Mouse (Mus musculus) heart, adult 2 months (tissue): ENCODE data around the gene Arl3. TPM values are rescaled to one million over a fixed set of nuclear protein-coding genes. Genes with fewer than 3 reads are reported as not detected.

ENCODE experiments used
- DNase-seq, 2 experiments: peaks; one replicate each; pipeline ENCODE4 v3.0.0; 2021
- H3K27ac ChIP-seq: fragments of 200-600 bp; 2 replicates; pipeline ENCODE4 v1.8.1; 2022
- H3K27me3 ChIP-seq: fragments of 200-500 bp; 2 replicates; pipeline ENCODE4 v1.6.1; 2012; ENCODE audit warnings: mild to moderate bottlenecking, low read length, inconsistent platforms, mixed read lengths; ENCODE audit not compliant: control insufficient read depth, insufficient read depth
- H3K36me3 ChIP-seq: fragments of 200-500 bp; 2 replicates; pipeline ENCODE4 v1.6.1; 2012; ENCODE audit warnings: low read length, inconsistent platforms; ENCODE audit not compliant: control insufficient read depth, insufficient read depth
- H3K4me1 ChIP-seq: fragments of 200-500 bp; 2 replicates; pipeline ENCODE4 v1.6.1; 2011; ENCODE audit warnings: low read length; ENCODE audit not compliant: control insufficient read depth, insufficient read depth
- H3K4me3 ChIP-seq: fragments of 200-600 bp; 2 replicates; pipeline ENCODE4 v1.8.1; 2022
- H3K79me2 ChIP-seq: fragments of 200-500 bp; replicated peaks from 2 replicates; pipeline ENCODE4 v1.6.1; 2012; ENCODE audit warnings: mild to moderate bottlenecking, inconsistent platforms, low read length, moderate library complexity, mixed read lengths; ENCODE audit not compliant: control insufficient read depth, insufficient read depth
- H3K9ac ChIP-seq: fragments of 200-500 bp; 2 replicates; pipeline ENCODE4 v1.6.1; 2012; ENCODE audit warnings: low read depth, mild to moderate bottlenecking, control low read depth, inconsistent platforms, low read length, mixed read lengths
- CTCF ChIP-seq: fragments of 200-600 bp; IDR thresholded peaks from 2 replicates; pipeline ENCODE4 v1.8.1; 2022; ENCODE audit warnings: antibody characterized with exemption, mild to moderate bottlenecking, moderate library complexity
- EP300 ChIP-seq: fragments of 200-500 bp; IDR thresholded peaks from 2 replicates; pipeline ENCODE4 v1.6.1; 2011; ENCODE audit warnings: low read depth, low read length, control low read depth; ENCODE audit not compliant: insufficient read depth
- POLR2A ChIP-seq: fragments of 200-500 bp; IDR thresholded peaks from 2 replicates; pipeline ENCODE4 v1.6.1; 2011; ENCODE audit warnings: mild to moderate bottlenecking, low read depth, low read length, control low read depth; ENCODE audit not compliant: insufficient read depth
- WGBS: fragments of 180-500 bp; shearing (Covaris S2); methylation state at CpG from one replicate; pipeline ENCODE4 v1.1.7; 2018; 5-methylcytosine and 5-hydroxymethylcytosine counted together
- intact Hi-C: fragments of 180-260 bp; cut with DNase I; formaldehyde crosslinking; loops from one replicate; pipeline ENCODE4 v1.15.1; 2025
- polyA plus RNA-seq: library from polyadenylated mRNA; depleted of rRNA; stranded (reverse); fragments of >200 nt; gene quantifications from 2 replicates; pipeline ENCODE4 v1.2.3, GENCODE M21; 2012
- total RNA-seq, 2 experiments: library from RNA; stranded (reverse); gene quantifications; 2 replicates each; pipeline ENCODE4 v1.2.3; 2021

The Arl3 gene
- total and polyA plus RNA-seq, 3 experiments = 36.1 to 43.4 (median 38.3) TPM

DNA sequence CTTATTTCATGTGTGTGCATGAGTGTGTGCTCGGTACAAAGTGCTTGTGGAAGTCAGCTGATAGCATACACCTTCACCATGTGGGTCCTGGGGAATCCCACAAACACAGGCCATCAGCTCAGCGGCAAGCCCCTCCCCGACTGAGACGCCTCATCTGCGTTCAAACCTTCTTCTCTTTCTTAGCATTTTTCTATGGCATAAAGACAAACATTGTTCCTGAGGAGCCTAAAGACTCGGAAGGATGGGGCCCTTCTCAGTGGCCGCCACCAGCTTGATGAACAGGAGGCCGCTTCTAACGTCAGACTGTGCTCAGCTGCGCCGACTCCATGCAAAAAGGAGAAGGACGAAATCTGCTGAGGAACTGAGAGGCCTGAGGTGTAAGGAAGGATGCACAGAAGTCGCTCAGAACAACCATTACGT is 8.9 kb downstream of the Arl3 start:
- Histone ChIP-seq H3K4me1 (peaks cover 4% of the 10 kb centered on the region), H3K9ac (no peak overlapping the region), H3K79me2 (no peaks in the 10 kb centered on the region), H3K27me3 (no peaks in the 10 kb centered on the region), H3K36me3 (no peaks in the 10 kb centered on the region), H3K27ac (no peak overlapping the region; the same call in 1 of the 2 replicates), H3K4me3 (no peak overlapping the region)
- intact Hi-C loops = no loop called here
- WGBS = 82% methylated on average over 14 of the region's 14 CpGs
- TF ChIP-seq CTCF = no peak
- no peak for TF ChIP-seq EP300
- TF ChIP-seq POLR2A = no peak
- no peak for DNase-seq

DNA sequence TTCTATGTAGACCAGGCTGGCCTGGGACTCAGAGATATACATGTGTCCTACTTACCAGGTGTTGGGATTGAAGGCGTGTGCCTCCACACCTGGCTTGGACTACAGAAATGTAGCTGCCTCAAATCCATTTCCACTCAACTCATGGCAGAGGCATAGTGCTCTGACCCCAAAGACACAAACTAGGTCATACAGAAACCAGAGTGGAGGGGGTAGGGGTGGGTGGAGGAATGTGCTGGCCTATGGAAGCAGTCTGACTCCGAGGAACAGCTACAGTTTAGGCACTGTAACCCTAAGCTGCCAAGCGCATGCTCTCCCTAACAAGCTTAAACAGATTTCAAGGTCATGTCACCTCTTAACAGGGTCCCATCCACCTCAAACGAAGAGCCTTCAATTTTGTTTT is 9.4 kb downstream of the Arl3 start:
- Histone ChIP-seq H3K27me3 (no peaks in the 10 kb centered on the region), H3K9ac (no peak overlapping the region), H3K36me3 (no peaks in the 10 kb centered on the region), H3K79me2 (no peaks in the 10 kb centered on the region), H3K4me3 (no peak overlapping the region), H3K4me1 (peaks cover 4% of the 10 kb centered on the region), H3K27ac (peak overlapping the region; percentile 63)
- intact Hi-C loops = no loop called here
- 70% methylated on average over 4 of the region's 4 CpGs for WGBS
- no peak for DNase-seq
- TF ChIP-seq POLR2A (no peak), EP300 (no peak), CTCF (no peak)

GRCm38 (mm10) chr19:46562581-46563515 is 10.2 kb downstream of the Arl3 start:
- peaks cover 4% of the 10 kb centered on the region for H3K4me1 ChIP-seq
- intact Hi-C loops = no loop called here
- no peaks in the 10 kb centered on the region for H3K27me3 ChIP-seq
- H3K79me2 ChIP-seq = no peaks in the 10 kb centered on the region
- H3K4me3 ChIP-seq = no peak overlapping the region
- peak overlapping the region; percentile 63 for H3K27ac ChIP-seq
- peak in 1 of 2 experiments; percentile 62 for DNase-seq
- no peaks in the 10 kb centered on the region for H3K36me3 ChIP-seq
- no peak overlapping the region for H3K9ac ChIP-seq
- TF ChIP-seq EP300 (0 out of 2 replicates have a peak, but pooled peaks have one; percentile 34), CTCF (no peak)
- WGBS = 71% methylated on average over 14 of the region's 14 CpGs

DNA sequence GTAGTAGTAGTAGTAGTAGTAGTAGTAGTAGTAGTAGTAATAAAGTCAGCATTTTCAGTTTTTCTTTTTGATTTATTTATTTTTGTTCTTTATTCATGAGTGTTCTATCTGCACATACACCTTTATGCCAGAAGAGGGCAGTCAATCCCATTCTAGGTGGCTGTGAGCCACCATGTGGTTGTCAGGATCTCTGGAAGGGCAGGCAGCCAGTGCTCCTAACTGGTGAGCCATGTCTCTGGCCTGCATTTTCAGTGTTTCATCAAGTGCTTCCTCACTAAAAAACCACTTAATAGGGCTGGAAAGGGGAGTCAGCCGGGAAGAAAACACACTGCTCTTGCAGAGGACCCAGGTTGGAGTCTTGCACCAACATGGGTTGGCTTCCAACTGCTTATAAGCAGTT is 10.9 kb downstream of the Arl3 start:
- intact Hi-C loops = no loop called here
- peak; percentile 93 for TF ChIP-seq CTCF
- TF ChIP-seq EP300 = peak; percentile 48; the same call in 1 of the 2 replicates
- TF ChIP-seq POLR2A = no peak
- no peaks in the 10 kb centered on the region for H3K79me2 ChIP-seq
- H3K9ac ChIP-seq = no peak overlapping the region
- peak; percentile 62 to 67 for DNase-seq
- H3K27ac ChIP-seq = peak overlapping the region; percentile 63
- WGBS = 29% methylated on average over 1 of the region's 1 CpGs
- H3K4me3 ChIP-seq = no peak overlapping the region
- no peaks in the 10 kb centered on the region for H3K27me3 ChIP-seq
- peaks cover 4% of the 10 kb centered on the region for H3K4me1 ChIP-seq
- H3K36me3 ChIP-seq = no peaks in the 10 kb centered on the region

- intact Hi-C loops = no loop called here
- no peaks in the 10 kb centered on the region for H3K27me3 ChIP-seq
- no peak for DNase-seq
- 78% methylated on average over 12 of the region's 12 CpGs for WGBS
- H3K4me1 ChIP-seq = peaks cover 4% of the 10 kb centered on the region
- no peaks in the 10 kb centered on the region for H3K79me2 ChIP-seq
- H3K4me3 ChIP-seq = no peak overlapping the region
- H3K27ac ChIP-seq = no peak overlapping the region
- no peaks in the 10 kb centered on the region for H3K36me3 ChIP-seq
- TF ChIP-seq EP300 (no peak), POLR2A (no peak), CTCF (no peak)
- H3K9ac ChIP-seq = no peak overlapping the region
Observed at GRCm38 (mm10) chr19:46558631-46559030, 14.4 kb downstream of the Arl3 start.

DNA sequence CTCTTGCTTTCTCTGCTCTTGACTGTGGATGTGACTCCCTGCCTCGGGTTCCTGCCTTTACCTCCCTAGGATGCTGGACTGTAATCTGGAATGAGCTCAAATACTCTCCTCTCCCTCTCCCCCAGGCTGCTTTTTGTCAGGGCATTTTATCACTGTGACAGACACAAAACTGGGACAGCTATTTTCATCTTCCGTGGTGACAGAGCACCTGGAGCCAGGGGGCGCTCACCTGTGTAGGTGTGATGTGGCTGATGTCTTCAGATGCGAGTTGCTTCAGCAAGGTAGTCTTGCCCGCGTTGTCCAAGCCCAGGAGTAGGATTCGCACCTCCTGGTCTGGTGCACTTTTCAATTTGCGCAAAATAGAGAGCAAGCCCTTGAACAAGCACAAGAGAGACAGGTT is 15.0 kb downstream of the Arl3 start:
- TF ChIP-seq EP300 = no peak
- no peak for TF ChIP-seq POLR2A
- TF ChIP-seq CTCF = no peak
- intact Hi-C loops = no loop called here
- 79% methylated on average over 8 of the region's 8 CpGs for WGBS
- H3K27me3 ChIP-seq = no peaks in the 10 kb centered on the region
- no peak for DNase-seq
- no peaks in the 10 kb centered on the region for H3K36me3 ChIP-seq
- no peak overlapping the region for H3K4me3 ChIP-seq
- H3K9ac ChIP-seq = no peak overlapping the region
- H3K27ac ChIP-seq = no peak overlapping the region
- no peaks in the 10 kb centered on the region for H3K79me2 ChIP-seq
- H3K4me1 ChIP-seq = peaks cover 6% of the 10 kb centered on the region
